Mouse (Mus musculus): Measurements from ENCODE around the gene Car14. TPM values are rescaled to one million over a fixed set of nuclear protein-coding genes. Genes with fewer than 3 reads are reported as not detected.
"Not testable (repeated sequence)": the region's sequence is repeated elsewhere in the genome, so short reads cannot be mapped to it uniquely, and the experiment has no call there.

The Car14 gene
- polyA plus RNA-seq, 1 experiment from 2014 or later, result 22.5 TPM

DNA sequence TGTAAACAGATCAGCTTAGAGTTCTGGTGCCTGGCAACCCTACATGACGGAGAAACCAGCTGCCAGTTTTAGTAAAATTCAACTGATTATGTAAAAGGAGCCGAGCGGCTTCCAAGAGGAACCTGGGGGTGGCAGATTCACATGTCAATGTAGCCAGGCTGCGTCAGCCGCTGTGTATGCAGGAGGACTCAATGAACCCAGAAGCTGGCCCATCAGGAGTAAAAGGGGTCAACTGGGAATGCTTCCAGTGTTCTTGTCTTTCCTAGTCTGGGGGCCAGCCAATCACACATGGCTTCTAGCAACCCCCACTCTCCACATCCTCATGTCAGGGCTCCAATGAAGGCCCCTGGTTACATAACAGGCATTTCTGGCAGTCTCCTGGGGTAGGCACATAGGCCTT is 39.4 kb downstream of the Car14 start:
- H3K9me3 ChIP-seq (ENCODE audit: low read length), result no peaks in the 10 kb centered on the region
- no peak overlapping the region for H3K4me3 ChIP-seq (ENCODE audit: low read length)
- H3K4me1 ChIP-seq (ENCODE audit: insufficient read depth, low read length), result no peaks in the 10 kb centered on the region
- no peak overlapping the region for H3K9ac ChIP-seq (replicated peaks; ENCODE audit: low read length)
- no peaks in the 10 kb centered on the region for H3K27me3 ChIP-seq (ENCODE audit: insufficient read depth, low read length)
- H3K36me3 ChIP-seq (ENCODE audit: insufficient read depth, low read length), result peaks cover 52% of the 10 kb centered on the region
- 82% methylated on average over 5 of the region's 5 CpGs for WGBS
- no peak for ATAC-seq (ENCODE audit: low FRiP score, low TSS enrichment)
- no peak overlapping the region for H3K4me2 ChIP-seq (replicated peaks; ENCODE audit: low read depth, low read length)
- H3K27ac ChIP-seq (ENCODE audit: low read length), result no peak overlapping the region

GRCm38 (mm10) chr3:95863578-95863977 is 40.9 kb downstream of the Car14 start:
- H3K4me1 ChIP-seq (ENCODE audit: insufficient read depth, low read length), result no peaks in the 10 kb centered on the region
- no peak overlapping the region for H3K27ac ChIP-seq (ENCODE audit: low read length)
- peaks cover 42% of the 10 kb centered on the region for H3K36me3 ChIP-seq (ENCODE audit: insufficient read depth, low read length)
- no peak for ATAC-seq (ENCODE audit: low FRiP score, low TSS enrichment)
- no peaks in the 10 kb centered on the region for H3K9me3 ChIP-seq (ENCODE audit: low read length)
- 69% methylated on average over 7 of the region's 7 CpGs for WGBS
- no peak overlapping the region for H3K4me3 ChIP-seq (ENCODE audit: low read length)
- no peak overlapping the region for H3K4me2 ChIP-seq (replicated peaks; ENCODE audit: low read depth, low read length)
- no peaks in the 10 kb centered on the region for H3K27me3 ChIP-seq (ENCODE audit: insufficient read depth, low read length)
- no peak overlapping the region for H3K9ac ChIP-seq (replicated peaks; ENCODE audit: low read length)

GRCm38 (mm10) chr3:95861796-95862195 is 42.7 kb downstream of the Car14 start:
- H3K27me3 ChIP-seq (ENCODE audit: insufficient read depth, low read length), result no peaks in the 10 kb centered on the region
- no peaks in the 10 kb centered on the region for H3K9me3 ChIP-seq (ENCODE audit: low read length)
- H3K36me3 ChIP-seq (ENCODE audit: insufficient read depth, low read length), result peaks cover 26% of the 10 kb centered on the region
- H3K4me3 ChIP-seq (ENCODE audit: low read length), result no peak overlapping the region
- no peaks in the 10 kb centered on the region for H3K4me1 ChIP-seq (ENCODE audit: insufficient read depth, low read length)
- peak; percentile 46; the same call in 1 of the 2 replicates for ATAC-seq (ENCODE audit: low FRiP score, low TSS enrichment)
- 46% methylated on average over 2 of the region's 2 CpGs for WGBS
- no peak overlapping the region for H3K4me2 ChIP-seq (replicated peaks; ENCODE audit: low read depth, low read length)
- no peak overlapping the region for H3K27ac ChIP-seq (ENCODE audit: low read length)
- H3K9ac ChIP-seq (replicated peaks; ENCODE audit: low read length), result no peak overlapping the region

- Histone ChIP-seq H3K36me3 (ENCODE audit: insufficient read depth, low read length) (peaks cover 25% of the 10 kb centered on the region), H3K9ac (replicated peaks; ENCODE audit: low read length) (no peak overlapping the region), H3K27me3 (ENCODE audit: insufficient read depth, low read length) (no peaks in the 10 kb centered on the region), H3K4me3 (ENCODE audit: low read length) (no peak overlapping the region), H3K9me3 (ENCODE audit: low read length) (no peaks in the 10 kb centered on the region), H3K27ac (ENCODE audit: low read length) (no peak overlapping the region), H3K4me1 (ENCODE audit: insufficient read depth, low read length) (no peaks in the 10 kb centered on the region), H3K4me2 (replicated peaks; ENCODE audit: low read depth, low read length) (no peak overlapping the region)
- no peak for ATAC-seq (ENCODE audit: low FRiP score, low TSS enrichment)
- WGBS, result 71% methylated on average over 10 of the region's 10 CpGs
Observed at GRCm38 (mm10) chr3:95861216-95861615, 43.3 kb downstream of the Car14 start.

GRCm38 (mm10) chr3:95860323-95860722 is 44.2 kb downstream of the Car14 start:
- H3K4me1 ChIP-seq (ENCODE audit: insufficient read depth, low read length), result no peaks in the 10 kb centered on the region
- WGBS, result 82% methylated on average over 3 of the region's 3 CpGs
- H3K9me3 ChIP-seq (ENCODE audit: low read length), result no peaks in the 10 kb centered on the region
- no peak overlapping the region for H3K27ac ChIP-seq (ENCODE audit: low read length)
- no peak for ATAC-seq (ENCODE audit: low FRiP score, low TSS enrichment)
- no peaks in the 10 kb centered on the region for H3K27me3 ChIP-seq (ENCODE audit: insufficient read depth, low read length)
- no peak overlapping the region for H3K4me3 ChIP-seq (ENCODE audit: low read length)
- H3K9ac ChIP-seq (replicated peaks; ENCODE audit: low read length), result no peak overlapping the region
- H3K36me3 ChIP-seq (ENCODE audit: insufficient read depth, low read length), result peaks cover 22% of the 10 kb centered on the region
- no peak overlapping the region for H3K4me2 ChIP-seq (replicated peaks; ENCODE audit: low read depth, low read length)

GRCm38 (mm10) chr3:95858278-95858677 is 46.2 kb downstream of the Car14 start:
- not testable (repeated sequence) for H3K9ac ChIP-seq (replicated peaks; ENCODE audit: low read length); H3K4me1 ChIP-seq (ENCODE audit: insufficient read depth, low read length); H3K4me2 ChIP-seq (replicated peaks; ENCODE audit: low read depth, low read length); H3K9me3 ChIP-seq (ENCODE audit: low read length); ATAC-seq (ENCODE audit: low FRiP score, low TSS enrichment); H3K27ac ChIP-seq (ENCODE audit: low read length); H3K4me3 ChIP-seq (ENCODE audit: low read length); H3K27me3 ChIP-seq (ENCODE audit: insufficient read depth, low read length)
- H3K36me3 ChIP-seq (ENCODE audit: insufficient read depth, low read length), result peaks cover 11% of the 10 kb centered on the region
- 81% methylated on average over 3 of the region's 3 CpGs for WGBS

DNA sequence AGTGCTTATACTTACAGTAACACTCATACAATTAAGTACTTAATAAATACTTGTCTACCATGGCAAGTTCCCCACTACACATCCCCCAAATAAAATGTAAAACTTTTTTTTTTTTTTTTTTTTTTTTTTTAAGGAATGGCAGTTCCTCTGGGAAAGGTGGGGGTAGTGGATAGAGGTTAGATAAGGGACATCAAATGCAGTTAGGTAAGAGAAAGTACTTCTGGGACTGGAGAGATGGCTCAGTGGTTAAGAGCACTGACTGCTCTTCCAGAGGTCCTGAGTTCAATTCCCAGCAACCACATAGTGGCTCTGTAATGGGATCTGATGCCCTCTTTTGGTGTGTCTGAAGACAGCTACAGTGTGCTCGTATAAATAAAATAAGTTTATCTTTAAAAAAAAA is 47.4 kb downstream of the Car14 start:
- H3K9me3 ChIP-seq (ENCODE audit: low read length); H3K27me3 ChIP-seq (ENCODE audit: insufficient read depth, low read length); H3K4me1 ChIP-seq (ENCODE audit: insufficient read depth, low read length); H3K4me3 ChIP-seq (ENCODE audit: low read length); ATAC-seq (ENCODE audit: low FRiP score, low TSS enrichment); H3K4me2 ChIP-seq (replicated peaks; ENCODE audit: low read depth, low read length); H3K27ac ChIP-seq (ENCODE audit: low read length); H3K9ac ChIP-seq (replicated peaks; ENCODE audit: low read length): not testable (repeated sequence)
- 84% methylated on average over 1 of the region's 1 CpGs for WGBS
- H3K36me3 ChIP-seq (ENCODE audit: insufficient read depth, low read length), result peaks cover 15% of the 10 kb centered on the region

GRCm38 (mm10) chr3:95856115-95856514 is 48.4 kb downstream of the Car14 start:
- 0 out of 2 replicates have a peak, but pooled peaks have one; percentile 5 for ATAC-seq (ENCODE audit: low FRiP score, low TSS enrichment)
- Histone ChIP-seq H3K27me3 (ENCODE audit: insufficient read depth, low read length) (no peaks in the 10 kb centered on the region), H3K36me3 (ENCODE audit: insufficient read depth, low read length) (peaks cover 19% of the 10 kb centered on the region), H3K4me1 (ENCODE audit: insufficient read depth, low read length) (peaks cover 7% of the 10 kb centered on the region), H3K4me3 (ENCODE audit: low read length) (peak overlapping the region; percentile 95), H3K27ac (ENCODE audit: low read length) (peak overlapping the region; percentile 82), H3K9me3 (ENCODE audit: low read length) (no peaks in the 10 kb centered on the region), H3K4me2 (replicated peaks; ENCODE audit: low read depth, low read length) (peak overlapping the region; percentile 71), H3K9ac (replicated peaks; ENCODE audit: low read length) (peak overlapping the region; percentile 91)
- WGBS, result 22% methylated on average over 7 of the region's 7 CpGs

DNA sequence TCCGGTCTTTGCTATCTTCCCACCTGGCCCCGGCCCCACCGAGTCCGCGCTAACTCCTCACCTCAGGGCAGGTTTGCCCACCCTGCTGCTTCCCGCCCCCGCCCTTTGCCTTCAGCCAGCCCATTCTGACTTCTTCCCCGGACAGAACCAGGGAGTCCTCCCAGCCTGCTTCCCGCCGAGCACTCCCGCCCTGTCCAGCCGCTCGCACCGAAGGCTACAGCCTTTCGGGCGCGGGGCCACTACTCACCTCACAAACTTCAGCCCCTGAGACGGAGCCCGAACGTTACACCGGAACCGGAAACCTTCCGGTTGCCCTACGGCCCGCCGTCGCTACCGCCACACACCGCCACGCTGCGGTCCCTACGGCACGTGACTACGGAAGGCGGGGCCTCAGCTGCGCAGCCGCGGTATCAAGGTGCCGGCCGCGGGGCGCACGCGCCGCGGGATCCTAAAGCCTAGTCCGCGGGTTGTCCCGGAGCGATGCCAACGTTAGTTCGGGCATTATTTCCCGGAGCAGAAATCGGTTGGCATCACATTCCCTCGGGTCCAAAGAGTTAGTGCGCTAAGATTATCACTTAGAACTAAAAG is 48.9 kb downstream of the Car14 start, which contains the start of gene Prpf3:
TSS of gene Prpf3 (minus strand) at position 384 of the 588 bp plus-strand sequence.
- peaks cover 7% of the 10 kb centered on the region for H3K4me1 ChIP-seq (ENCODE audit: insufficient read depth, low read length)
- peak within 1 kb of the TSS; percentile 91 for H3K9ac ChIP-seq (replicated peaks; ENCODE audit: low read length)
- no peaks in the 10 kb centered on the region for H3K9me3 ChIP-seq (ENCODE audit: low read length)
- H3K27ac ChIP-seq (ENCODE audit: low read length), result peak within 1 kb of the TSS; percentile 82
- WGBS, result under 1% methylated on average over 56 of the region's 56 CpGs
- peak within 1 kb of the TSS; percentile 95 for H3K4me3 ChIP-seq (ENCODE audit: low read length)
- no peaks in the 10 kb centered on the region for H3K27me3 ChIP-seq (ENCODE audit: insufficient read depth, low read length)
- peak within 1 kb of the TSS; percentile 71 for H3K4me2 ChIP-seq (replicated peaks; ENCODE audit: low read depth, low read length)
- peaks cover 23% of the 10 kb centered on the region for H3K36me3 ChIP-seq (ENCODE audit: insufficient read depth, low read length)
- ATAC-seq (ENCODE audit: low FRiP score, low TSS enrichment), result peak; percentile 99

DNA sequence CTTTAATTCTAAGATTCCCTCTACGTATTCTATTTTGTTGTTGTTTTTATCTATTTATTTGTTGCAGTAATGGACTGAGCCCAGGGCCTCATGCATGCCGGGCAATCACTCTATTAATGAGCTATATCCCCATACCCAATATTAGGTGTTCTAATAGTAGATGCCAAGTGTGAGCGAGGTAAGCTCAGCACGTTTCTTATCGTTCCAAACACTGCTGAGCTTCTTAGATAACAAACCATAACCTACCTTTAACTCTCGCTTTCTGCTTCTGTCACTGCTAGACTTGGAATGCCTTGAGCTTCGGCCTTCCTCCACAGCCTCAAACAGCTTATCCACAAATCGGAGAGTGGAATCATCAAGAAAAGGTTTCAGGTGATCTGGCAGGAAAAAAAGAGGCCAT is 53.2 kb downstream of the Car14 start:
- Histone ChIP-seq H3K9me3 (ENCODE audit: low read length) (no peaks in the 10 kb centered on the region), H3K36me3 (ENCODE audit: insufficient read depth, low read length) (peaks cover 62% of the 10 kb centered on the region), H3K4me1 (ENCODE audit: insufficient read depth, low read length) (peaks cover 7% of the 10 kb centered on the region), H3K27me3 (ENCODE audit: insufficient read depth, low read length) (no peaks in the 10 kb centered on the region), H3K4me2 (replicated peaks; ENCODE audit: low read depth, low read length) (no peak overlapping the region), H3K27ac (ENCODE audit: low read length) (no peak overlapping the region), H3K4me3 (ENCODE audit: low read length) (no peak overlapping the region), H3K9ac (replicated peaks; ENCODE audit: low read length) (no peak overlapping the region)
- 95% methylated on average over 8 of the region's 8 CpGs for WGBS
- ATAC-seq (ENCODE audit: low FRiP score, low TSS enrichment), result no peak

Measured in kidney, embryonic 16.5 days (tissue).